In genomic region chr11:65678824-65679402, GRCm38 (mm10) we compare ENCODE assay signal across 7 mouse cellular contexts.
DNase-seq lines count a peak whose midpoint lies in the region; ATAC-seq lines count a peak whose summit lies in the region.

No protein-coding gene starts in this region.

- WGBS in heart, embryonic 15.5 days: 26% methylated on average over 12 of the region's 12 CpGs

- 0 out of 2 replicates have a peak overlapping the region, but pooled peaks have one; percentile 6 for H3K9ac ChIP-seq in heart, embryonic 15.5 days

- peak; percentile 8 for DNase-seq in urinary bladder, postnatal 25 days (ENCODE audit: low spot score)
- DNase-seq in urinary bladder, adult 2 months (ENCODE audit: low spot score): no peak
- peak; percentile 71 for DNase-seq in embryo, embryonic 10 days (ENCODE audit: low spot score)
- DNase-seq in kidney, postnatal 4 days: peak; percentile 33 to 51
- peak; percentile 24 for DNase-seq in lung, postnatal 25 days (ENCODE audit: low spot score)
- DNase-seq in spleen, postnatal 14 days (ENCODE audit: low spot score in 2 of 2): no peak

- peak overlapping the region; percentile 42 for H3K4me2 ChIP-seq in heart, embryonic 15.5 days

- no peak overlapping the region for H3K4me3 ChIP-seq in heart, embryonic 15.5 days

- H3K36me3 ChIP-seq in heart, embryonic 15.5 days: no peaks in the 10 kb centered on the region

- H3K27me3 ChIP-seq in heart, embryonic 15.5 days: no peaks in the 10 kb centered on the region

- no peaks in the 10 kb centered on the region; the same call in 1 of the 2 replicates for H3K4me1 ChIP-seq in heart, embryonic 15.5 days (replicated peaks)

- peak; percentile 66; the same call in 1 of the 2 replicates for ATAC-seq in heart, embryonic 15.5 days (replicated peaks; ENCODE audit: insufficient number of reproducible peaks, insufficient read depth, low FRiP score, low read depth)

- no peaks in the 10 kb centered on the region for H3K9me3 ChIP-seq in heart, embryonic 15.5 days (replicated peaks)

- no peak overlapping the region for H3K27ac ChIP-seq in heart, embryonic 15.5 days

Comparison
In these comparisons a context has a peak if more than half of its experiments do, and no peak if none do; other contexts are left out.
1. DNase-seq: peak in urinary bladder, postnatal 25 days (single experiment), embryo, embryonic 10 days (single experiment), kidney, postnatal 4 days (2 of 2) and lung, postnatal 25 days (single experiment); none in urinary bladder, adult 2 months (single experiment) and spleen, postnatal 14 days (0 of 2).